Mouse (Mus musculus) MEL (cell line): ENCODE measurements around the gene Rtl8c.
"Not testable (repeated sequence)": the region's sequence is repeated elsewhere in the genome, so short reads cannot be mapped to it uniquely, and the experiment has no call there.

Source experiments
- CTCF ChIP-seq, 3 experiments: IDR thresholded peaks in 2 of 3; conservative IDR thresholded peaks in 1 of 3; 2 replicates each; pipeline ENCODE4 v1.5.1; 2011 to 2012; ENCODE audit warnings: low read length in 3 of 3, low read depth in 2 of 3, mild to moderate bottlenecking in 2 of 3, improper control_type of control experiment in 1 of 3, inconsistent platforms in 1 of 3, mixed read lengths in 1 of 3, moderate library complexity in 1 of 3; ENCODE audit not compliant: control insufficient read depth in 1 of 3, insufficient read depth in 1 of 3, poor library complexity in 1 of 3, severe bottlenecking in 1 of 3
- E2F4 ChIP-seq: IDR thresholded peaks from 2 replicates; pipeline ENCODE4 v1.6.1; 2011; ENCODE audit warnings: low read depth, low read length, improper control_type of control experiment, borderline replicate concordance
- EP300 ChIP-seq, 2 experiments: IDR thresholded peaks; 2 replicates each; pipeline ENCODE4 v1.6.1; 2011; ENCODE audit warnings: improper control_type of control experiment in 2 of 2, low read length in 2 of 2, low read depth in 1 of 2, mild to moderate bottlenecking in 1 of 2
- MEF2A ChIP-seq: IDR thresholded peaks from 2 replicates; pipeline ENCODE4 v1.6.1; 2014; ENCODE audit warnings: low read depth, mild to moderate bottlenecking, inconsistent platforms, low read length, improper control_type of control experiment; ENCODE audit not compliant: poor library complexity, insufficient replicate concordance, severe bottlenecking; ENCODE audit errors: extremely low read depth
- MXI1 ChIP-seq: IDR thresholded peaks from 2 replicates; pipeline ENCODE4 v1.6.1; 2011; ENCODE audit warnings: mild to moderate bottlenecking, low read depth, low read length, improper control_type of control experiment
- POLR2A ChIP-seq, 2 experiments: IDR thresholded peaks; 2 replicates each; pipeline ENCODE4 v1.6.1; 2011 to 2012; ENCODE audit warnings: low read length in 2 of 2, mild to moderate bottlenecking in 2 of 2, control low read depth in 1 of 2, improper control_type of control experiment in 1 of 2, low read depth in 1 of 2, moderate library complexity in 1 of 2; ENCODE audit not compliant: control insufficient read depth in 1 of 2, insufficient read depth in 1 of 2, poor library complexity in 1 of 2
- POLR2AphosphoS5 ChIP-seq: IDR thresholded peaks from 2 replicates; pipeline ENCODE4 v1.6.1; 2012; ENCODE audit warnings: low read depth, borderline replicate concordance, mild to moderate bottlenecking, inconsistent platforms, low read length, moderate library complexity, mixed read lengths
- RAD21 ChIP-seq: IDR thresholded peaks from 2 replicates; pipeline ENCODE4 v1.6.1; 2011; ENCODE audit warnings: mild to moderate bottlenecking, low read depth, low read length, improper control_type of control experiment
- TCF12 ChIP-seq: IDR thresholded peaks from 2 replicates; pipeline ENCODE4 v1.6.1; 2014; ENCODE audit warnings: low read depth, mild to moderate bottlenecking, inconsistent platforms, low read length, improper control_type of control experiment, moderate library complexity
- USF1 ChIP-seq: IDR thresholded peaks from 2 replicates; pipeline ENCODE4 v1.6.1; 2014; ENCODE audit warnings: low read depth, mild to moderate bottlenecking, inconsistent platforms, low read length, improper control_type of control experiment, moderate library complexity
- ZNF384 ChIP-seq: IDR thresholded peaks from 2 replicates; pipeline ENCODE4 v1.6.1; 2012; ENCODE audit warnings: low read depth, mild to moderate bottlenecking, inconsistent platforms, low read length, improper control_type of control experiment

DNA sequence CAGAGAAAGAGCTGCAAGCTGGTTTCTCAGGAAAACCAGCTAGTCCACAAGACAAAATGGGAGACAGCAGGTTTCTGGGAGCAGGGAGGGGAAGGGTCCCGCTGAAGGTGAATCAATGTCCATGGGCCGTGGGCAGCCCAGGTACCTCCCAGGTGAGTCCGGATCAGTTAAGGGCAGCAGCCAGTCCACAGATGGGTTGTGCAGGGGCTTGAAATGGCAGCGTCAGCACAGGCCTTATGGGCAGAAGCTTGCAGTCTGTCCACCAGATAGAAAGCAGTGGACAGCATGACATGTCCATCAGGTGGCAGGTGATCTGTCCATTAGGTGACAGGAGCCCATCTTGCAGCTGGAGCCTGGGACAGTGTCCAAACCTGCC, 34.8 kb downstream of the Rtl8c start:
- not testable (repeated sequence) for TF ChIP-seq EP300 (IDR thresholded peaks at IDR 0.05; ENCODE audit: low read depth in 1 of 2, low read length in 2 of 2); MXI1; MEF2A; POLR2AphosphoS5; CTCF (IDR thresholded peaks at IDR 0.05 in 2 of 3, conservative IDR thresholded peaks at IDR 0.05 in 1 of 3; ENCODE audit: control insufficient read depth in 1 of 3, insufficient read depth in 1 of 3, low read depth in 2 of 3, low read length in 3 of 3, poor library complexity in 1 of 3, severe bottlenecking in 1 of 3); POLR2A (IDR thresholded peaks at IDR 0.05; ENCODE audit: control insufficient read depth in 1 of 2, insufficient read depth in 1 of 2, low read depth in 1 of 2, low read length in 2 of 2, poor library complexity in 1 of 2); E2F4; ZNF384; TCF12; RAD21; USF1
